Mouse (Mus musculus): ENCODE measurements around the gene Arhgef39.

DNA sequence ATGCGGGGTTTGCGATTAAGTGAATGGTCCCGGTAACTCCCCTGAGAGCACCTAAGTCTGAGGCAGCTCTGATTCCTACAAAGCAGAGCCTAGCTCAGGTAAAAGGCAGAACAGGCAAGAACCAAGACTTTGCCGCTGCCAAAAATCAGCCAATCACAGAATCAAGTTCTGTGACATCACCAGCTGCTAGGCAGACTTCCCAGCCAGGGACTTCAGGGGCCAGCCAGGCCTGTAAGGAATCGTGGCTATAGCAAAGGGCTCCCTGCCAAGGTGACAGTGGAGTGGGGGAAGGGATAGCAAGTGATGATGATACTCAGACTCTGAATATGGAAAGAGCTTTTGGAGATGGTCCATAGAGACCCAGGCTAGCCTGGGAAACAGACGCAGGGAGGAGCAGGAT, 20.5 kb upstream of the Arhgef39 start:
- no peak for TF ChIP-seq CTCF (IDR thresholded peaks at IDR 0.05; ENCODE audit: low read depth, low read length)
- TF ChIP-seq GATA1 (IDR thresholded peaks at IDR 0.05; ENCODE audit: borderline replicate concordance, low read length) = no peak
- no peak for TF ChIP-seq POLR2AphosphoS5 (IDR thresholded peaks at IDR 0.05; ENCODE audit: insufficient replicate concordance, low read depth, low read length)

All from G1E (cell line).